Mouse (Mus musculus): ENCODE measurements around the gene Dennd1a.

Dennd1a gene

GRCm38 (mm10) chr2:37881262-37881913, 405.8 kb downstream of the Dennd1a start:
- in situ Hi-C loops (cut with MboI, MseI), result no loop called here

- in situ Hi-C loops (cut with MboI, MseI), result no loop called here
These were observed 407.5 kb downstream of the Dennd1a start for GRCm38 (mm10) chr2:37879697-37880096.

- in situ Hi-C loops (cut with MboI, MseI), result no loop called here
These were observed 414.4 kb downstream of the Dennd1a start for GRCm38 (mm10) chr2:37872791-37873190.

GRCm38 (mm10) chr2:37869628-37870027, 417.6 kb downstream of the Dennd1a start:
- in situ Hi-C loops (cut with MboI, MseI), result no loop called here

- in situ Hi-C loops (cut with MboI, MseI), result no loop called here
These were observed 419.8 kb downstream of the Dennd1a start for GRCm38 (mm10) chr2:37867387-37867786.

GRCm38 (mm10) chr2:37857472-37857871, 429.7 kb downstream of the Dennd1a start:
- in situ Hi-C loops (cut with MboI, MseI), result no loop called here

GRCm38 (mm10) chr2:37856955-37857354, 430.2 kb downstream of the Dennd1a start:
- in situ Hi-C loops (cut with MboI, MseI), result no loop called here

- in situ Hi-C loops (cut with MboI, MseI), result no loop called here
These were observed 432.0 kb downstream of the Dennd1a start for GRCm38 (mm10) chr2:37855226-37855625.

GRCm38 (mm10) chr2:37853878-37854435, 433.2 kb downstream of the Dennd1a start:
- in situ Hi-C loops (cut with MboI, MseI), result no loop called here

- in situ Hi-C loops (cut with MboI, MseI), result no loop called here
These were observed 436.6 kb downstream of the Dennd1a start for GRCm38 (mm10) chr2:37850626-37851025.

- in situ Hi-C loops (cut with MboI, MseI), result no loop called here
These were observed 437.8 kb downstream of the Dennd1a start for GRCm38 (mm10) chr2:37849357-37849756.

GRCm38 (mm10) chr2:37842719-37843118, 444.5 kb downstream of the Dennd1a start:
- in situ Hi-C loops (cut with MboI, MseI), result no loop called here

- in situ Hi-C loops (cut with MboI, MseI), result no loop called here
These were observed 445.0 kb downstream of the Dennd1a start for GRCm38 (mm10) chr2:37842151-37842569.

- in situ Hi-C loops (cut with MboI, MseI), result no loop called here
These were observed 447.3 kb downstream of the Dennd1a start for GRCm38 (mm10) chr2:37839922-37840321.

GRCm38 (mm10) chr2:37838202-37838984, 448.8 kb downstream of the Dennd1a start:
- in situ Hi-C loops (cut with MboI, MseI), result no loop called here

GRCm38 (mm10) chr2:37837542-37837941, 449.6 kb downstream of the Dennd1a start:
- in situ Hi-C loops (cut with MboI, MseI), result no loop called here

- in situ Hi-C loops (cut with MboI, MseI), result no loop called here
These were observed 450.3 kb downstream of the Dennd1a start for GRCm38 (mm10) chr2:37836926-37837325.

GRCm38 (mm10) chr2:37832253-37832652, 454.9 kb downstream of the Dennd1a start:
- in situ Hi-C loops (cut with MboI, MseI), result no loop called here

GRCm38 (mm10) chr2:37829758-37830275, 457.4 kb downstream of the Dennd1a start:
- in situ Hi-C loops (cut with MboI, MseI), result no loop called here

- in situ Hi-C loops (cut with MboI, MseI), result no loop called here
These were observed 463.4 kb downstream of the Dennd1a start for GRCm38 (mm10) chr2:37823826-37824225.

- in situ Hi-C loops (cut with MboI, MseI), result no loop called here
These were observed 465.1 kb downstream of the Dennd1a start for GRCm38 (mm10) chr2:37822122-37822521.

GRCm38 (mm10) chr2:37819526-37820152, 467.6 kb downstream of the Dennd1a start:
- in situ Hi-C loops (cut with MboI, MseI), result no loop called here
